Mouse (Mus musculus): ENCODE measurements around the gene Rps6ka2. TPM values are rescaled to one million over a fixed set of nuclear protein-coding genes. Genes with fewer than 3 reads are reported as not detected.

The Rps6ka2 gene
- total RNA-seq, 1 experiment from 2014 or later: 15.3 TPM

- DNase-seq: no peak
Measured at GRCm38 (mm10) chr17:7221310-7221709, 51.4 kb downstream of the Rps6ka2 start.

DNA sequence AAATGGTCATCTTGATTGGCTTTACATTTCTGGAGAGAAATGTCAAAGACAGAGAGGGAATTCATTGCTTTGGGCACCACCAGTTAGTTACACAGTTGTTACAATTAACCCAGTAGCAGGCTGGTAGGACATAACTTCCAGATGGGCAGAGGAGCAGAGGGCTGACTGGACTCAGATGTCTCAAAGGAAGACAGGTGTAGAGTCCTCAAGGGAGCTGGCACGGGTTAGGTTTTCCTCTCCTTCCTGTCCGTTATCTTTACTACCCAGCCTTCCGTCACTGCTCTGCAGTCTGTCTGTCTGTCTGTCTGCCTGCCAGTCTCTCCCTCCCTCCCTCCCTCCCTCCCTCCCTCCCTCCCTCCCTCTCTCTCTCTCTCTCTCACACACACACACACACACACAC lies 52.3 kb downstream of the Rps6ka2 start:
- no peak for DNase-seq

DNA sequence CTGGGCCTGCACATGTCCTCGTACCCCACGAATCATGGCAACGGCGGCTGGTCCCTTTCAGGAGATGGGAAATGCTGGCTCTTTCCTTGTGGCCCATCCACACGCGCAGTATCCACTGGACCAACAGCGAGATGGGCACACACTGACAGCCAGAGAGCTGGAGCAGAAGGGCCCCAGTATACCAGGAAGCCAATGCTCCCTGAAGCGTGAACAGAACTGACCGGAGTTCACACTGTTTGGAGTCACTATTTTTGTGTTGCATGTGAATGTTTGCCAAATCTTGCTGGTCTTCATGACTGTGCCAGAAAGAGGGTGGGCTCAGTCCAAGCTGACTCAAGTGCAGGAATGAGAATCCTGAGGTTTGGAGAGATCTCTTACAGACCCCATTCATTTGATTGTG lies 58.6 kb downstream of the Rps6ka2 start:
- no peak for DNase-seq

DNA sequence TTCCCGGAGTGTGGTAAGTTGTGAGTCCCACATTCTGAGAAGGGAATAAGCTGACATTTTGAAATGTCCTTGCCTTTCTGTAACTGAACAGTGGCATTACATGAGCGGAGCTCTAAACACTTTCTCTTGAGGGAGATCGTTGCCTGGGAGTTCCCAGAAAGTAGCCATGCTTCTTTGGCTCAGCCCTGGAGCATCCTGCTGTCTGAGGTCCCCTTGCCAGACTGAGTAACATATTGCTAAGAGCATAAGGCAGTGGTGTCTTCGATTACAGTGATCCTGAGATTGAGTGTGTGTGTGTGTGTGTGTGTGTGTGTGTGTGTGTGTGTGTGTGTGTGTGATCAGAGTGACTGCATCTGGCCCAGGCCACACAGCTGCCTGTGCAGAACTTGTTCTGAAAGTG lies 61.4 kb downstream of the Rps6ka2 start:
- no peak for DNase-seq

DNA sequence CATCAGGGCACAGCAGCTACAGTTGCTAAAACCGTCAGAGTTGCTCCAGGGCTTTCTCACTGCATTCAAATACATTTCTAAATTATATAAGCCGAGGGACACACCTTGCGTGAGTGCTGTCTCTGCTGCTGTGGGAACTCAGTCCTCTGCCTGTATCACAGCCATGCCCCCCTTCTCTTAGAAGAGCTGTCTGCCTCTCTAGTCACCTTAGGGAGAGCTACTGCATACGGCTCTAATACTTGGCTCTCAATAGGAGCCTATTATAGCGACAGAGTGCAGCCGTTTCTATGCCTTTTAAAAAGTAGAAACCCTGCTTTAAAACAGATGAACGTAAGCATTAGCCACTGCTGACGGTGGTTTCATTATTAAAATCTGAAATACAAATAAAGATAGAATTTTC lies 61.9 kb downstream of the Rps6ka2 start:
- DNase-seq: no peak

GRCm38 (mm10) chr17:7232400-7232799 lies 62.5 kb downstream of the Rps6ka2 start:
- DNase-seq: no peak

DNA sequence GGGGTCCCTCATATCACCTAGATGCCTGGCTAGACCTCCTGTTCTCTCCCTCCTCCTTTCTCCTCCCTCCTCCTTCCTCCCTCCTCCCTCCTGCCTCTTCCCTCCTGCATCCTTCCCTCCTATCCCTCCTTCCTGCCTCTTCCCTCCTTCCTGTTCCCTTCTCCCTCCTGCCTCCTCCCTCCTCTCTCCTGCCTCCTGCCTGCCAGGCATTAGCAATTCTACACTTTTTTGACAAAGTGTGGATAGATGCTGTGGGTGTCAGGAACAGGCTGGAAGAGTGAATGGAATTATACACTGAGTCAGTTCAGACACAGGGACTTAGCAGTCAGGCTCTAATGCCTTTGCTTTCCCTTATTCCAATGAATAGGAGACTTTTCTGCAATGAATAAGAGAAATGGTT lies 63.3 kb downstream of the Rps6ka2 start:
- DNase-seq: no peak

DNA sequence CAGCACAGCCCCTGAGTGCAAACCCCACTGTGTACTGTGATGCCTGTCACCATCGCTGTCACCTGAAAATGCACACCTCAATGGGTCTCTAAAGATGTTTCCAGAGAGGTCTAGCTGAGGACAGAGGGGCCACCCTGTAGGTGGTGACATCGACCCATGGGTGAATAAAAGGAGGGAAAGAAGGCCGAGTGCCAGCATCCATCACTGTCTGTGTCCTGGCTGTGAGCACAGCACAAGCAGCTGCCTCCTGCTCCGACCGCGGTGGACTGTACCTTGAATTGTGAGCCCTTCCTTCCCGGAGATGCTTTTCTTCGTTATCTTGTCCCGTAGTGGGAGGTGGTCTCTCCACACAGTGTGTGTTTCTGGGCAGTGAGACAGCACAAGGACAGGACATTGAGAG lies 67.8 kb downstream of the Rps6ka2 start:
- DNase-seq: no peak

DNA sequence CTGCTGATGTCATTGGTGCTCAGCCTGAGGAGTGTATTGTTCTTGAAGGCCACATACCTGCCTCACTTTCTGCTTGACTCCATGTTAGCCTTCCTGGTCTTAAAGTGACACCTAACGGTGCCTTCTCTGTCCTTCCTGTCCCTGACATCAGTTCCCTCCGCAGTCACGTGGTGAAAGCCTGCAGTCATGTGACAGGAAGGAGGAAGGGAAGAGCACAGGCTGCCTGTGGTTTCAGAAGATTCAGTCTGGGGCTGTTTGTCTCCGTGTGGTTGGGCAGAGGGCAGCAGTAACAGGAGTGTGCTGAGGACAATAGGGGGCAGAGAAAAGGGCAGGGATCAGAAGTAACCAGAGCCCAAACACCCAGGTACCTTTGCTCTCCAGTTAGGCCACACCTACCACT lies 68.9 kb downstream of the Rps6ka2 start:
- DNase-seq: no peak

- DNase-seq: no peak
Measured at GRCm38 (mm10) chr17:7240526-7240925, 70.6 kb downstream of the Rps6ka2 start.

DNA sequence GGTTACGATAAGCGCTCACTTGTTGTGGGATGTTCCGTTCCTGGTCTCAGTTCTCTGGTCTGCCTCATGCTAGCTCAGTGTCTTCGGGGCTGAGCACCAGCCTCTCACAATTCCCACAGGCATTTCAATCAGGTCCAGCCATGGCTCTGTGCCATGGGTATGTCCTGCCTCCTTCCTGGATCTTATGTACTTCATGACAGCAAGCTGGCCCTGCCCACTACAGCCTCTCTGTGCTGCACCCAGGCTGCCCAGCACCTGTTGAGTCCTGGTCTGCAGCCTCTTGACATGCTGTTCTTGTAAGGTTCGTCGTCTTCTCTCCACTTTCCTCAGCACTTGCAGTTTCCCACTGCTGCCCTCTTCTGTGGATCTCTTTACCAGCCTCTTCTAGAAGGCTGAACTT lies 75.2 kb downstream of the Rps6ka2 start:
- DNase-seq: no peak

GRCm38 (mm10) chr17:7246893-7247556 lies 77.1 kb downstream of the Rps6ka2 start:
- no peak for DNase-seq

GRCm38 (mm10) chr17:7250373-7250772 lies 80.5 kb downstream of the Rps6ka2 start:
- no peak for DNase-seq

- DNase-seq: no peak
Measured at GRCm38 (mm10) chr17:7257208-7257607, 87.3 kb downstream of the Rps6ka2 start.

DNA sequence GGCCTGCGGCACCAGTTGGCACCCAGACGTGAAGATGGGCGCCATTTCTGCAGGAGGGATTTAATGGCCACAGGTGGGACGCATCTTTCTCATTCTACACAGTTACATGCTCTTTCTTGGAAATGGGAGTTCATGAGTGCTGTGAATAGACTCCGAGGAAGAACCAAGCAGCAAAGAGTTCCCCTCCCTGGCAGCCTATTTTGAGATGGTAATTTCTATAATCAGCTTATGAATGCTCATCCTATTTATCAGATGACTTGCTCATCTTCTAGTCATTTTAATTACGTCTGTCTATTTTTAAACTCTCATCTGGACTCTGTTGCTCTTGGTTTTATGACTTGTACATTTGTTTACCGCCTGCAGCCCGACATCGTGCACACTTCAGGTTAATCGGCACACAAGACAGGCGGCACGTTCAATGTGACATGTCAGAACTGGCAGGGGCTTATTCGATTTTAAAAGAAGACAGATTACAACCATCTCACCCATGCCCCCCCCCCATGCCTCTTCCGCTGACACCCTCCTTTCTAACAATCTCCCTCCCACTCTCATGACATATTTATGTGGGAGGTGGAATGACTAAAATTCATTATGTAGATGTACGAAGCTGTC lies 88.9 kb downstream of the Rps6ka2 start:
- DNase-seq: no peak

- DNase-seq: no peak
Measured at GRCm38 (mm10) chr17:7260360-7260759, 90.4 kb downstream of the Rps6ka2 start.

DNA sequence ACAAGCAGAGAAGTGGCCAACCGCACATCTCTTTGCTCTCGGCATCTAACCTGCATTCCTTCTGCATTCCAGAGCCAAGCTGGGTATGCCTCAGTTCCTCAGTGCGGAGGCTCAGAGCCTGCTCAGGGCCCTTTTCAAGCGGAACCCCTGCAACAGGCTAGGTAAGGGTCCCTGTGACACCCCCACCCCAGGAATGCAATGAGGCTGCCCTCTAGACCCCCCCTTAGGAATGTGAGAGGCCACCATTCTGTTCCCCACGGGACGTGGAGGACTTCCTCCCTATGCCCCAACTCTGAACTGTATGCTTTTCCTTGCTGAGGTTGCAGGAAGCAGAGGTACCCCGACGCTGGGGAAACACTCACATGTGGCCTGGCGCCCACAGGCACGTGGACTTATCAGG lies 92.1 kb downstream of the Rps6ka2 start:
- DNase-seq: no peak

- no peak for DNase-seq
Measured at GRCm38 (mm10) chr17:7262620-7263019, 92.7 kb downstream of the Rps6ka2 start.

- no peak for DNase-seq
Measured at GRCm38 (mm10) chr17:7264610-7265009, 94.7 kb downstream of the Rps6ka2 start.

GRCm38 (mm10) chr17:7265291-7265690 lies 95.4 kb downstream of the Rps6ka2 start:
- no peak for DNase-seq

DNA sequence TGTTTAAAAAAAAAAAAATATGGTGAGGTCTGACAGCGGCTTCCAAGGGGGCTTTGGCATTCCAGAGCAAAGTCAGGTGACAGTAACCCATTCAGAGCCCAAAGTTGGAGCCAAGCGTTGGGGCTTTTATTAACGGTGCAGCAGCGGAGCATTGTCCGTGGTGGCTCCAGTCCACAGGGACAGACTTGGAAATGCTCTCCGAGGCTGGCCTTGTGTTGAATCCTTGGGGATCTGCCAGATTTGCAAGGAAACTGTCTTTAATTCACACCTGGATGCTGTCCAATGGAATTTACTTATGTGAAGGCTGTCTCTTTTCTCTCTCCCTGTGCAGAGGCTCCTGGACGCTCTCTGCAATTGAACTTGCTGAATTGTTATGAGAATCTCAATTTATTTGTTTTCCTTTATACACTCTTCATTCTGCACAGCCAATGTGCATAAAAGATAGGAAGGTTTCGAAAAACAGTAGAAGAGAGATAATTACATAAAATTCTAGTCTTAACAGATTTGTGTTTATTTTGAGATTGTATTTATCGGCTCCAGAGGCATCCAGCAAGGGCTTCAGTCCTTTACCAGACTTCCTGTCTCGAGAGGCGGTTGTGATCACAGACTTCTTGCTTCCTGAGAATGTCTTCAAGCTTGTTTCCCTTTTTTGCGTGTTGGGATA lies 95.9 kb downstream of the Rps6ka2 start:
- no peak for DNase-seq

GRCm38 (mm10) chr17:7267843-7268242 lies 97.9 kb downstream of the Rps6ka2 start:
- no peak for DNase-seq

DNA sequence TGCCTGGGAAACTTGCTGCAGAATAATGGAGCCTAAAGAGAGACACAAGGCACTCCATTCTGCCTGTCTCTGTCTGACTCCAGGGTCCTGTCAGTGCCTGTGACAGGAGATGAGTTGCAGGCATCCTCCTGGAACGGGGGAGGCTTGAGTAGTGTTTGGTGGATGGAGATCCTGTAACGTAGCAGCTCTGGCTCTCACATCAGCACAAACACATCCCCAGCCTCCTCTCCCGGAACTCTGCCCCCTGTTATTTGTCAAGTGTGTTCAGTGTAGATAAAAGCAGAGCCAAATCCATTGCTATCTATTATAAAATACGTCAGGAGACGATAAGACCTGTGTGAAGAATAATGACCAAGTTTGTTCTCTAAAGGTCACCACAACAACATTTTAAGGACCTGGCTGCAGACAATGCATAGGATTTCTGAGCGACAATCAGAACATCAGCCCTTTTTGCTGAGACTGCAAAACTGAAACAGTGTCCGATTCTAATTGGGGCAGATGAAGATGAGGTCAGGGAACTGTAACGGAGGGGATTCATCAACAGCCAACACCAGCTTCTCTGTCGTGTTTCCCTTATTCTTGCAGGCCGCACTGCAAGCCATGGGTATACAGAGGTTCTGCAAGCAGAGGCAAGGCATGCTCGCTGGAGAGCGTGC lies 99.4 kb downstream of the Rps6ka2 start:
- no peak for DNase-seq
